Mouse (Mus musculus): ENCODE measurements around the gene Sft2d1.

DNA sequence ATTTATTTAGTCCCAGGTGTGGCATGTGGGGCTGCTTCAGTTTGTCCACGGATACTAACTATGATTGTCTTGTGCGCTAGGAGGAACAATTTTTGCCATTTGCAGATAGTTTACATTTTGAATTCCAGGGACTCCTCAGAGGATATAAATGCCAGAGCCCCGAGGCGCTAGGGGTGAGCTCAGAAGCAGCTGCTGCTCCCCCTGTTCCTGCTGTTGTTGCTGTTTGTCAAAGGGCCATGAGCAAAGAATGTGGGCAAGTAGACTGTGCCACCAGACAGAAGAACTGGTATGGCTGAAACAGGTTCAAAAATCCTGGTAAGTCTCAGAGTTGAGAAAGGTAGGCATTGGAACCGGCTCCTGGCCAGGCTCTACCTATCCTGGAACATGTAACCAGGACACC lies 7.2 kb upstream of the Sft2d1 start:
- TF ChIP-seq CTCF (IDR thresholded peaks at IDR 0.05; ENCODE audit: control insufficient read depth, insufficient read depth, low read length) (no peak), POLR2A (IDR thresholded peaks at IDR 0.05; ENCODE audit: borderline replicate concordance, control insufficient read depth, low read depth, low read length) (no peak)

All from bone marrow, adult 2 months (tissue).